Mouse (Mus musculus) common myeloid progenitor, adult 5-6 weeks (primary cell): ENCODE results near the gene Zc3h7b. TPM values are rescaled to one million over a fixed set of nuclear protein-coding genes. Genes with fewer than 3 reads are reported as not detected.
"Not testable (repeated sequence)": the region's sequence is repeated elsewhere in the genome, so short reads cannot be mapped to it uniquely, and the experiment has no call there.

ENCODE experiments used
- ATAC-seq: replicated peaks from 2 replicates; pipeline ENCODE4 v1.8.0; 2016; ENCODE audit warnings: low read depth, mild to moderate bottlenecking, moderate TSS enrichment, inconsistent platforms; ENCODE audit not compliant: poor library complexity, severe bottlenecking
- total RNA-seq: library from RNA; stranded (forward); fragments of 200-1000, 187-1606 nt; gene quantifications from 2 replicates; pipeline ENCODE4 v1.2.3, GENCODE M21; 2017

The Zc3h7b gene
- total RNA-seq: 27.9 and 31.5 TPM in 2 replicates

GRCm38 (mm10) chr15:81744992-81745600, at the start of gene Zc3h7b, which contains the start of gene Rangap1:
Zc3h7b (plus strand) TSS chr15:81745057.
Rangap1 (minus strand) TSS chr15:81745530.
- ATAC-seq: peak; percentile 70

GRCm38 (mm10) chr15:81697175-81697574, 47.7 kb upstream of the Zc3h7b start, which contains the start of gene Chadl:
Chadl (minus strand) TSS chr15:81697287.
- no peak for ATAC-seq

- ATAC-seq: no peak
Observed at GRCm38 (mm10) chr15:81697847-81698246, 47.0 kb upstream of the Zc3h7b start.

- ATAC-seq: peak; percentile 20; the same call in 1 of the 2 replicates
Observed at GRCm38 (mm10) chr15:81698532-81698931, 46.3 kb upstream of the Zc3h7b start.

- ATAC-seq: no peak
Observed at GRCm38 (mm10) chr15:81700161-81700560, 44.7 kb upstream of the Zc3h7b start.

GRCm38 (mm10) chr15:81700601-81701000, 44.3 kb upstream of the Zc3h7b start:
- ATAC-seq: no peak

GRCm38 (mm10) chr15:81701350-81701749, 43.5 kb upstream of the Zc3h7b start:
- ATAC-seq: not testable (repeated sequence)

- no peak for ATAC-seq
Observed at GRCm38 (mm10) chr15:81702306-81703093, 42.4 kb upstream of the Zc3h7b start.

GRCm38 (mm10) chr15:81703094-81703489, 41.8 kb upstream of the Zc3h7b start:
- no peak for ATAC-seq

GRCm38 (mm10) chr15:81708991-81709390, 35.9 kb upstream of the Zc3h7b start:
- no peak for ATAC-seq

- no peak for ATAC-seq
Observed at GRCm38 (mm10) chr15:81709686-81710085, 35.2 kb upstream of the Zc3h7b start.

GRCm38 (mm10) chr15:81710801-81711200, 34.1 kb upstream of the Zc3h7b start:
- no peak for ATAC-seq

GRCm38 (mm10) chr15:81713742-81714141, 31.1 kb upstream of the Zc3h7b start:
- ATAC-seq: no peak

- no peak for ATAC-seq
Observed at GRCm38 (mm10) chr15:81718336-81719138, 26.3 kb upstream of the Zc3h7b start.

- no peak for ATAC-seq
Observed at GRCm38 (mm10) chr15:81719139-81719531, 25.7 kb upstream of the Zc3h7b start.

GRCm38 (mm10) chr15:81722361-81722760, 22.5 kb upstream of the Zc3h7b start:
- ATAC-seq: no peak

- no peak for ATAC-seq
Observed at GRCm38 (mm10) chr15:81723653-81724052, 21.2 kb upstream of the Zc3h7b start.

GRCm38 (mm10) chr15:81725965-81726364, 18.9 kb upstream of the Zc3h7b start:
- ATAC-seq: no peak

- ATAC-seq: peak; percentile 48
Observed at GRCm38 (mm10) chr15:81729241-81729791, 15.5 kb upstream of the Zc3h7b start.
